Mouse (Mus musculus): ENCODE data around the gene Prkar1a.

DNA sequence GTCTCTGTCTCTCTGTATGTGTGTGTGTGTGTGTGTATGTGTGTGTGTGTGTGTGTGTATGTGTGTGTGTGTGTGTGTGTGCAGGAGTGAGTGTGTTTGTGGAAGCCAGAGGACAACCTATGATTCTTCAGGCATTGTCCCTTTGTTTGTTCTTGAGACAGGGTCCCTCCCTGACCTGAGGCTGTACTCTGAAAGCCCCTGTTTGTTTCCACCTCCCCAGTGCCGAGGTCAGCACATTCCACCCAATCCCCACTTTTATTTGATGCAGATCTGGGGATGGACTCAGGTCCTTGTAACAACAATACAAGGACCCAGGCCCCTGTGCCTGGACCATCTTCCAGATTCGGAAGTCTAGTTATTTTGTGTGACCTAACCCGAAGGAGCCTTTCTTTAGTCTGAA is 58.2 kb downstream of the Prkar1a start:
- TF ChIP-seq CTCF (IDR thresholded peaks at IDR 0.05): no peak
- no peak for TF ChIP-seq POLR2A (IDR thresholded peaks at IDR 0.05; ENCODE audit: insufficient read depth, low read depth, low read length)
